Mouse (Mus musculus): ENCODE results near the gene Copz1. TPM values are rescaled to one million over a fixed set of nuclear protein-coding genes. Genes with fewer than 3 reads are reported as not detected.

The Copz1 gene
- polyA plus RNA-seq, 1 experiment, result 9.1 TPM

- Histone ChIP-seq H3K27me3 (ENCODE audit: control insufficient read depth) (peaks cover 15% of the 10 kb centered on the region), H3K9me3 (ENCODE audit: control insufficient read depth, low read length) (no peaks in the 10 kb centered on the region), H3K36me3 (ENCODE audit: control insufficient read depth) (peaks cover 7% of the 10 kb centered on the region; the same call in 1 of the 2 replicates), H3K4me1 (ENCODE audit: control insufficient read depth) (peaks cover 34% of the 10 kb centered on the region), H3K4me3 (replicated peaks) (no peak overlapping the region)
- TF ChIP-seq GATA1 (IDR thresholded peaks at IDR 0.05; ENCODE audit: low read length) (no peak), TAL1 (IDR thresholded peaks at IDR 0.05; ENCODE audit: low read length) (no peak)
Observed at GRCm38 (mm10) chr15:103313495-103314095, 41.1 kb downstream of the Copz1 start.

GRCm38 (mm10) chr15:103314181-103314580 lies 41.7 kb downstream of the Copz1 start:
- H3K36me3 ChIP-seq (ENCODE audit: control insufficient read depth), result peaks cover 7% of the 10 kb centered on the region; the same call in 1 of the 2 replicates
- no peaks in the 10 kb centered on the region for H3K9me3 ChIP-seq (ENCODE audit: control insufficient read depth, low read length)
- H3K4me3 ChIP-seq (replicated peaks), result no peak overlapping the region
- peaks cover 28% of the 10 kb centered on the region for H3K4me1 ChIP-seq (ENCODE audit: control insufficient read depth)
- TF ChIP-seq TAL1 (IDR thresholded peaks at IDR 0.05; ENCODE audit: low read length) (no peak), GATA1 (IDR thresholded peaks at IDR 0.05; ENCODE audit: low read length) (no peak)
- peaks cover 9% of the 10 kb centered on the region for H3K27me3 ChIP-seq (ENCODE audit: control insufficient read depth)

- Histone ChIP-seq H3K4me1 (ENCODE audit: control insufficient read depth) (peaks cover 25% of the 10 kb centered on the region), H3K9me3 (ENCODE audit: control insufficient read depth, low read length) (no peaks in the 10 kb centered on the region), H3K36me3 (ENCODE audit: control insufficient read depth) (peaks cover 7% of the 10 kb centered on the region; the same call in 1 of the 2 replicates), H3K27me3 (ENCODE audit: control insufficient read depth) (peaks cover 5% of the 10 kb centered on the region; the same call in 1 of the 2 replicates), H3K4me3 (replicated peaks) (no peak overlapping the region)
- TF ChIP-seq GATA1 (IDR thresholded peaks at IDR 0.05; ENCODE audit: low read length) (no peak), TAL1 (IDR thresholded peaks at IDR 0.05; ENCODE audit: low read length) (no peak)
Observed at GRCm38 (mm10) chr15:103315011-103315502, 42.5 kb downstream of the Copz1 start.

GRCm38 (mm10) chr15:103315979-103316776 lies 43.7 kb downstream of the Copz1 start:
- Histone ChIP-seq H3K36me3 (ENCODE audit: control insufficient read depth) (peaks cover 7% of the 10 kb centered on the region; the same call in 1 of the 2 replicates), H3K4me3 (replicated peaks) (no peak overlapping the region), H3K4me1 (ENCODE audit: control insufficient read depth) (peaks cover 25% of the 10 kb centered on the region), H3K9me3 (ENCODE audit: control insufficient read depth, low read length) (no peaks in the 10 kb centered on the region), H3K27me3 (ENCODE audit: control insufficient read depth) (no peaks in the 10 kb centered on the region)
- TF ChIP-seq GATA1 (IDR thresholded peaks at IDR 0.05; ENCODE audit: low read length) (no peak), TAL1 (IDR thresholded peaks at IDR 0.05; ENCODE audit: low read length) (no peak)

- Histone ChIP-seq H3K4me1 (ENCODE audit: control insufficient read depth) (peaks cover 25% of the 10 kb centered on the region), H3K4me3 (replicated peaks) (no peak overlapping the region), H3K36me3 (ENCODE audit: control insufficient read depth) (peaks cover 7% of the 10 kb centered on the region; the same call in 1 of the 2 replicates), H3K27me3 (ENCODE audit: control insufficient read depth) (peaks cover 4% of the 10 kb centered on the region), H3K9me3 (ENCODE audit: control insufficient read depth, low read length) (no peaks in the 10 kb centered on the region)
- TF ChIP-seq GATA1 (IDR thresholded peaks at IDR 0.05; ENCODE audit: low read length) (no peak), TAL1 (IDR thresholded peaks at IDR 0.05; ENCODE audit: low read length) (no peak)
Observed at GRCm38 (mm10) chr15:103317120-103317519, 44.6 kb downstream of the Copz1 start.

- H3K4me1 ChIP-seq (ENCODE audit: control insufficient read depth), result peaks cover 28% of the 10 kb centered on the region
- H3K36me3 ChIP-seq (ENCODE audit: control insufficient read depth), result peaks cover 7% of the 10 kb centered on the region; the same call in 1 of the 2 replicates
- no peaks in the 10 kb centered on the region for H3K9me3 ChIP-seq (ENCODE audit: control insufficient read depth, low read length)
- peaks cover 10% of the 10 kb centered on the region for H3K27me3 ChIP-seq (ENCODE audit: control insufficient read depth)
- no peak overlapping the region for H3K4me3 ChIP-seq (replicated peaks)
- TF ChIP-seq TAL1 (IDR thresholded peaks at IDR 0.05; ENCODE audit: low read length) (no peak), GATA1 (IDR thresholded peaks at IDR 0.05; ENCODE audit: low read length) (no peak)
Observed at GRCm38 (mm10) chr15:103317731-103318130, 45.2 kb downstream of the Copz1 start.

- H3K4me3 ChIP-seq (replicated peaks), result no peak overlapping the region
Observed at GRCm38 (mm10) chr15:103318201-103318816, 45.8 kb downstream of the Copz1 start.

GRCm38 (mm10) chr15:103321076-103321475 lies 48.6 kb downstream of the Copz1 start:
- no peak for TF ChIP-seq GATA1 (IDR thresholded peaks at IDR 0.05; ENCODE audit: low read length)
- Histone ChIP-seq H3K36me3 (ENCODE audit: control insufficient read depth) (peaks cover 5% of the 10 kb centered on the region; the same call in 1 of the 2 replicates), H3K27me3 (ENCODE audit: control insufficient read depth) (peaks cover 14% of the 10 kb centered on the region), H3K9me3 (ENCODE audit: control insufficient read depth, low read length) (no peaks in the 10 kb centered on the region), H3K4me3 (replicated peaks) (no peak overlapping the region), H3K4me1 (ENCODE audit: control insufficient read depth) (peaks cover 22% of the 10 kb centered on the region)

More at GRCm38 (mm10) chr15:103318201-103318816, 45.8 kb downstream of the Copz1 start:
- no peaks in the 10 kb centered on the region for H3K9me3 ChIP-seq (ENCODE audit: control insufficient read depth, low read length)
- TF ChIP-seq GATA1 (IDR thresholded peaks at IDR 0.05; ENCODE audit: low read length) (no peak), TAL1 (IDR thresholded peaks at IDR 0.05; ENCODE audit: low read length) (no peak)
- peaks cover 7% of the 10 kb centered on the region; the same call in 1 of the 2 replicates for H3K36me3 ChIP-seq (ENCODE audit: control insufficient read depth)
- H3K27me3 ChIP-seq (ENCODE audit: control insufficient read depth), result peaks cover 14% of the 10 kb centered on the region
- H3K4me1 ChIP-seq (ENCODE audit: control insufficient read depth), result peaks cover 29% of the 10 kb centered on the region

Measured in erythroblast, embryonic 14.5 days (primary cell).